Mouse (Mus musculus): ENCODE data around the gene Gemin2. TPM values are rescaled to one million over a fixed set of nuclear protein-coding genes. Genes with fewer than 3 reads are reported as not detected.

Gene Gemin2
- polyA plus RNA-seq, 1 experiment from 2014 or later, result 16.4 TPM

Other genes with a start within 250 kb of the Gemin2 start
- gene Sec23a, start 1.4 kb upstream of the Gemin2 start, polyA plus RNA-seq (2015; fragmentation: Nextera tagmentation; extraction: Ambion mirVana), result 95.2 and 96.0 TPM in 2 replicates
- gene Trappc6b, start 48.1 kb downstream of the Gemin2 start, polyA plus RNA-seq (2015; fragmentation: Nextera tagmentation; extraction: Ambion mirVana), result 164 and 168 TPM in 2 replicates
- 84.3 and 93.0 TPM in 2 replicates for gene Pnn, start 53.5 kb downstream of the Gemin2 start, polyA plus RNA-seq (2015; fragmentation: Nextera tagmentation; extraction: Ambion mirVana)
- gene Mia2, start 82.4 kb downstream of the Gemin2 start, polyA plus RNA-seq (2015; fragmentation: Nextera tagmentation; extraction: Ambion mirVana), result 32.5 and 52.6 TPM in 2 replicates
- 7.2 and 8.3 TPM in 2 replicates for gene Fbxo33, start 206.3 kb downstream of the Gemin2 start, polyA plus RNA-seq (2015; fragmentation: Nextera tagmentation; extraction: Ambion mirVana)

Measured in neural tube, embryonic 15.5 days (tissue).